Mouse (Mus musculus) embryo, embryonic 10.5 days (tissue): ENCODE measurements at regions not wholly inside any gene's neighbourhood (a gene's known extent, or its start where the extent isn't known, plus 50 kb on each side); places are given as distances from the start of the nearest gene placed in this dataset.
A peak's percentile ranks its signal among the peaks of the same experiment; 100 is the strongest.

Experiments used
- DNase-seq: peaks from one replicate; pipeline ENCODE4 v3.0.0-alpha.2; 2015; ENCODE audit warnings: low spot score

GRCm38 (mm10) chr14:37296531-37296930, 161.5 kb upstream of the Ghitm start:
- DNase-seq = no peak

- DNase-seq = peak; percentile 18
These were observed 157.2 kb upstream of the Ghitm start for GRCm38 (mm10) chr14:37292084-37292860.

- DNase-seq = peak; percentile 26
These were observed 149.3 kb upstream of the Ghitm start for GRCm38 (mm10) chr14:37284391-37284790.

GRCm38 (mm10) chr14:37279356-37279755, 144.3 kb upstream of the Ghitm start:
- DNase-seq = no peak

GRCm38 (mm10) chr14:37276728-37277695, 141.9 kb upstream of the Ghitm start:
- peak; percentile 74 for DNase-seq

GRCm38 (mm10) chr14:37272063-37272462, 137.0 kb upstream of the Ghitm start:
- DNase-seq = no peak

- peak; percentile 59 for DNase-seq
These were observed 136.2 kb upstream of the Ghitm start for GRCm38 (mm10) chr14:37271015-37271933.

GRCm38 (mm10) chr14:37269920-37270319, 134.8 kb upstream of the Ghitm start:
- DNase-seq = no peak

GRCm38 (mm10) chr14:37238632-37239032, 103.6 kb upstream of the Ghitm start:
- peak; percentile 87 for DNase-seq

- no peak for DNase-seq
These were observed 102.1 kb upstream of the Ghitm start for GRCm38 (mm10) chr14:37237191-37237590.

- no peak for DNase-seq
These were observed 73.2 kb upstream of the Ghitm start for GRCm38 (mm10) chr14:37208256-37208655.

GRCm38 (mm10) chr14:37189795-37190194, 54.7 kb upstream of the Ghitm start:
- DNase-seq = no peak
